Mouse (Mus musculus): ENCODE data around the gene Spred2. TPM values are rescaled to one million over a fixed set of nuclear protein-coding genes. Genes with fewer than 3 reads are reported as not detected.

The Spred2 gene
- polyA plus RNA-seq, 2 experiments, result 8.5 to 25.4 TPM

GRCm38 (mm10) chr11:19965037-19965611 lies 40.9 kb downstream of the Spred2 start:
- Histone ChIP-seq H3K9ac (ENCODE audit: low read depth, low read length, severe bottlenecking) (no peak overlapping the region), H3K4me2 (replicated peaks; ENCODE audit: low read depth, low read length, severe bottlenecking) (no peak overlapping the region), H3K27ac (replicated peaks; ENCODE audit: low read depth, low read length) (no peak overlapping the region), H3K4me3 (replicated peaks; ENCODE audit: low read length) (no peak overlapping the region), H3K4me1 (ENCODE audit: control insufficient read depth, insufficient read depth, low read length) (peaks cover 30% of the 10 kb centered on the region), H3K27me3 (ENCODE audit: control insufficient read depth, insufficient read depth, low read length) (no peaks in the 10 kb centered on the region), H3K36me3 (ENCODE audit: control insufficient read depth, insufficient read depth, low read length) (no peaks in the 10 kb centered on the region; the same call in none of the 2 replicates), H3K9me3 (ENCODE audit: control insufficient read depth, low read length) (no peaks in the 10 kb centered on the region)
- DNase-seq (ENCODE audit: low spot score), result no peak
- WGBS, result 75% methylated on average over 16 of the region's 16 CpGs
- TF ChIP-seq POLR2A (IDR thresholded peaks at IDR 0.05; ENCODE audit: borderline replicate concordance, extremely low read depth, insufficient read depth, insufficient read length), result no peak
- no peak for ATAC-seq (ENCODE audit: low FRiP score, low read depth)

GRCm38 (mm10) chr11:19965664-19966063 lies 41.5 kb downstream of the Spred2 start:
- H3K4me1 ChIP-seq (ENCODE audit: control insufficient read depth, insufficient read depth, low read length), result peaks cover 26% of the 10 kb centered on the region
- H3K9ac ChIP-seq (ENCODE audit: low read depth, low read length, severe bottlenecking), result no peak overlapping the region
- no peak overlapping the region for H3K4me3 ChIP-seq (replicated peaks; ENCODE audit: low read length)
- WGBS, result 80% methylated on average over 4 of the region's 4 CpGs
- DNase-seq (ENCODE audit: low spot score) (no peak), ATAC-seq (ENCODE audit: low FRiP score, low read depth) (no peak)
- H3K9me3 ChIP-seq (ENCODE audit: control insufficient read depth, low read length), result no peaks in the 10 kb centered on the region
- no peaks in the 10 kb centered on the region for H3K27me3 ChIP-seq (ENCODE audit: control insufficient read depth, insufficient read depth, low read length)
- no peak overlapping the region for H3K27ac ChIP-seq (replicated peaks; ENCODE audit: low read depth, low read length)
- H3K36me3 ChIP-seq (ENCODE audit: control insufficient read depth, insufficient read depth, low read length), result no peaks in the 10 kb centered on the region; the same call in none of the 2 replicates
- H3K4me2 ChIP-seq (replicated peaks; ENCODE audit: low read depth, low read length, severe bottlenecking), result no peak overlapping the region
- no peak for TF ChIP-seq POLR2A (IDR thresholded peaks at IDR 0.05; ENCODE audit: borderline replicate concordance, extremely low read depth, insufficient read depth, insufficient read length)

GRCm38 (mm10) chr11:19966294-19966693 lies 42.1 kb downstream of the Spred2 start:
- DNase-seq (ENCODE audit: low spot score) (no peak), ATAC-seq (ENCODE audit: low FRiP score, low read depth) (no peak)
- Histone ChIP-seq H3K27me3 (ENCODE audit: control insufficient read depth, insufficient read depth, low read length) (no peaks in the 10 kb centered on the region), H3K36me3 (ENCODE audit: control insufficient read depth, insufficient read depth, low read length) (no peaks in the 10 kb centered on the region; the same call in none of the 2 replicates), H3K9ac (ENCODE audit: low read depth, low read length, severe bottlenecking) (no peak overlapping the region), H3K4me2 (replicated peaks; ENCODE audit: low read depth, low read length, severe bottlenecking) (no peak overlapping the region), H3K4me1 (ENCODE audit: control insufficient read depth, insufficient read depth, low read length) (peaks cover 26% of the 10 kb centered on the region), H3K4me3 (replicated peaks; ENCODE audit: low read length) (no peak overlapping the region), H3K27ac (replicated peaks; ENCODE audit: low read depth, low read length) (no peak overlapping the region), H3K9me3 (ENCODE audit: control insufficient read depth, low read length) (no peaks in the 10 kb centered on the region)
- TF ChIP-seq POLR2A (IDR thresholded peaks at IDR 0.05; ENCODE audit: borderline replicate concordance, extremely low read depth, insufficient read depth, insufficient read length), result no peak
- 36% methylated on average over 2 of the region's 2 CpGs for WGBS

- Histone ChIP-seq H3K9ac (ENCODE audit: low read depth, low read length, severe bottlenecking) (no peak overlapping the region), H3K9me3 (ENCODE audit: control insufficient read depth, low read length) (no peaks in the 10 kb centered on the region), H3K4me2 (replicated peaks; ENCODE audit: low read depth, low read length, severe bottlenecking) (no peak overlapping the region), H3K4me1 (ENCODE audit: control insufficient read depth, insufficient read depth, low read length) (peaks cover 21% of the 10 kb centered on the region), H3K36me3 (ENCODE audit: control insufficient read depth, insufficient read depth, low read length) (no peaks in the 10 kb centered on the region; the same call in 1 of the 2 replicates), H3K27me3 (ENCODE audit: control insufficient read depth, insufficient read depth, low read length) (no peaks in the 10 kb centered on the region), H3K4me3 (replicated peaks; ENCODE audit: low read length) (no peak overlapping the region), H3K27ac (replicated peaks; ENCODE audit: low read depth, low read length) (no peak overlapping the region)
- ATAC-seq (ENCODE audit: low FRiP score, low read depth), result no peak
- no peak for TF ChIP-seq POLR2A (IDR thresholded peaks at IDR 0.05; ENCODE audit: borderline replicate concordance, extremely low read depth, insufficient read depth, insufficient read length)
- no peak for DNase-seq (ENCODE audit: low spot score)
- 4% methylated on average over 5 of the region's 5 CpGs for WGBS
Observed at GRCm38 (mm10) chr11:19969584-19969983, 45.4 kb downstream of the Spred2 start.

- no peaks in the 10 kb centered on the region for H3K36me3 ChIP-seq (ENCODE audit: control insufficient read depth, insufficient read depth, low read length)
- no peak overlapping the region for H3K4me3 ChIP-seq (replicated peaks; ENCODE audit: low read length)
- H3K9ac ChIP-seq (ENCODE audit: low read depth, low read length, severe bottlenecking), result no peak overlapping the region
- H3K27ac ChIP-seq (replicated peaks; ENCODE audit: low read depth, low read length), result no peak overlapping the region
- 92% methylated on average over 4 of the region's 4 CpGs for WGBS
- H3K9me3 ChIP-seq (ENCODE audit: control insufficient read depth, low read length), result no peaks in the 10 kb centered on the region
- ATAC-seq (ENCODE audit: low FRiP score, low read depth), result no peak
- no peaks in the 10 kb centered on the region for H3K27me3 ChIP-seq (ENCODE audit: control insufficient read depth, insufficient read depth, low read length)
- no peak for TF ChIP-seq POLR2A (IDR thresholded peaks at IDR 0.05; ENCODE audit: borderline replicate concordance, extremely low read depth, insufficient read depth, insufficient read length)
- H3K4me1 ChIP-seq (ENCODE audit: control insufficient read depth, insufficient read depth, low read length), result peaks cover 18% of the 10 kb centered on the region
- H3K4me2 ChIP-seq (replicated peaks; ENCODE audit: low read depth, low read length, severe bottlenecking), result no peak overlapping the region
- DNase-seq (ENCODE audit: low spot score), result no peak
Observed at GRCm38 (mm10) chr11:19971954-19972750, 48.0 kb downstream of the Spred2 start.

All from limb, embryonic 14.5 days (tissue).